Mouse (Mus musculus): Measurements from ENCODE around the gene Gys1.

DNA sequence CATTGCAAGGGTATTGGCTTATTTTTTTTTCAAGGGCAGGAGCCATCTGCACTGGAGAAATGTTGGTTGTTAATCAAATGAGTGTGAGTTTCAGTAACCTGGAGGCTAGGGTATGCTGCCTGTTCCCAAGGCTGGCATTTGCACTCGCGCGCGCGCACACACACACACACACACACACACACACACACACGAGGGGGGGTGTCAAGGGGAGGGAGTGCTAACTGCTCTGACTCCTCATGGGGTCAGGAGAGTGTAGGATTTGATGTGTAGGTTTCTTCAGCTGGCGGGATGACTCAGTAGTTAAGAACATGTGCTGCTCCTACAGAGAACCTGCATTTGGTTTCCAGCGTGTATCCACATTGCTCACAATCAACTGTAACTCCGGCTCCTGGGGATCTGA, 56.2 kb downstream of the Gys1 start:
- TF ChIP-seq ZC3H11A (IDR thresholded peaks at IDR 0.05; ENCODE audit: borderline replicate concordance, low read depth, low read length): no peak
- no peak for TF ChIP-seq MAFK (IDR thresholded peaks at IDR 0.05; ENCODE audit: insufficient read depth, low read depth, low read length)
- no peak for TF ChIP-seq ZNF384 (IDR thresholded peaks at IDR 0.05; ENCODE audit: low read depth, low read length)
- no peak for TF ChIP-seq HCFC1 (IDR thresholded peaks at IDR 0.05; ENCODE audit: borderline replicate concordance, insufficient read depth, low read length)
